Mouse (Mus musculus) CD4-positive naive resting alpha-beta T cell, adult 57 days (primary cell): Measurements from ENCODE around the gene Gria4. TPM values are rescaled to one million over a fixed set of nuclear protein-coding genes. Genes with fewer than 3 reads are reported as not detected.

Source experiments
- total RNA-seq: library from RNA; stranded (reverse); gene quantifications from one replicate; pipeline ENCODE4 v1.2.4, GENCODE M21; 2023

Gene Gria4
- total RNA-seq, result not detected

GRCm38 (mm10) chr9:4795544-4796288 lies at the start of gene Gria4:
Gene Gria4, minus strand, starts transcription at chr9:4796234.

DNA sequence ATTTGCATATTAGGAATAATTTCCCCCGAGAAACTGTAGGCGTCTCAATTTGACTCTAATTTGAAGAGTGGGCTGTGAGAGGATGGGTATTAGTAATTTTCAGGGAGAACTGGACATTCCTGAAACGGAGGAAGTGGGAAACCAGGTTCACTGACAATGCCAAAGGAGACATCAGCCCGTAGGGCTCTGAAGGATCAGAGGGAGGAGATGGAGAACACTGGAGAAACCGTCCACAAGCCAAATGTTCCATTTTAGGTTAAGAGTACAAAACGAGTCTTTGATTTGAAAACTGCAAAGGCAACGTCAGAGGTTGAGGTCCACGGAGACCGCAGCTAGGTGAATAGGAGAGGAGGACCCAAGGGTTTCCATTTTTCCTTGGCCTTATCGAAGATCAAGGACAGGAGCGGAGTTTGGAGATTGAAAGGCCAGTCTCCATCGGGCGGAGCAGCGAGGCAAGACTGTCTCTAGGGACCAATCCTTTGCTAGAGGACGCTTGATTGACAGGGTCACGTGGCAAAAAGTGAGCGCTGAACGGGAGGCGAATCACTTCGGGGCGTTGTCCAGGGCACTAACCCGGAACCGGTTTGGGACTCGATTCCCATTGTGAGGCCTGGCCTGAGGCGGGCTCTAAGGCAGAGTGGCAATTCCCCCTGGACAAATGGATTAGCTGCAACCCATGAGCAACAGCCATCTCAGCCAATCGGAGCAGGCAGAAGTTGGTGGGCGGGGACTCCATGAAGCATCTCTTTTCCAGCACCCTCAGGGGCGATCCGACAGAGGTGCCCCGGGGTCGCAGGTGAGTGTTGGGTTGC lies 420.0 kb downstream of the Gria4 start, which contains the start of gene Msantd4:
Gene Msantd4 (plus strand): TSS at position 735 of the 812 bp plus-strand sequence.

